Mouse (Mus musculus): ENCODE measurements at regions not wholly inside any gene's neighbourhood (a gene's known extent, or its start where the extent isn't known, plus 50 kb on each side); places are given as distances from the start of the nearest gene placed in this dataset.

DNA sequence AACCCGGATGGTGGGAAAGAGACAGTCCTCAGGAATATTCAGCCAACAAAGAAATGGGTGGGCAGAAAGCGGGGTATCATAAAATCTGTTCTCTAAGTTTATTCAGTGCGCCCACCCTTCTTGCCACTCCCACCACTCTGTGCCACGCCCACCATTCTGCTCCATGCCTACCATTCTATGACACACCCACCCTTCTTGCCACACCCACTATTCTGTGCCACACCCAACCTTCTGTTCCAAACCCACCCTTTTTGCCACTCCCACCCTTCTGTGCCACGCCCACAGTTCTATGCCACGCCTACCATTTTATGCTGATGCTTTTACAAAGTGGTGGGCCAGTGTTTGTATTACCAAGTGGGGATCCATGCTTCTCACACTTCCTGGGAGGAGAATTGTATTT lies 404.3 kb downstream of the Cbln4 start:
- H3K79me2 ChIP-seq (replicated peaks; ENCODE audit: control insufficient read depth, extremely low read depth, insufficient read depth, poor library complexity, severe bottlenecking) = no peaks in the 10 kb centered on the region
- H3K4me1 ChIP-seq (ENCODE audit: control insufficient read depth in 1 of 2, insufficient read depth in 2 of 2) = no peaks in the 10 kb centered on the region
- no peak overlapping the region for H3K9ac ChIP-seq (ENCODE audit: insufficient read depth, low read depth)
- no peak overlapping the region for H3K4me2 ChIP-seq (ENCODE audit: insufficient read depth, low read depth, poor library complexity, severe bottlenecking)
- H3K9me3 ChIP-seq (replicated peaks; ENCODE audit: low read length) = peaks cover 83% of the 10 kb centered on the region
- dilution Hi-C loops (cut with MboI; ENCODE audit: extremely low pct_ligation_motif_present, extremely low pct_unique_long_range_greater_than_20kb, low sequenced_read_pairs) (no loop called here), in situ Hi-C loops (cut with MboI; ENCODE audit: low pct_ligation_motif_present, low pct_unique_long_range_greater_than_20kb, low sequenced_read_pairs) (no loop called here)
- H3K4me3 ChIP-seq (replicated peaks in 1 of 3; ENCODE audit: low read depth in 2 of 3, low read length in 2 of 3, poor library complexity in 1 of 3) = no peak overlapping the region
- H3K27me3 ChIP-seq (replicated peaks) = no peaks in the 10 kb centered on the region
- H3K27ac ChIP-seq (ENCODE audit: insufficient read depth, low read depth) = no peak overlapping the region
- no peaks in the 10 kb centered on the region for H3K36me3 ChIP-seq (replicated peaks in 1 of 2; ENCODE audit: control insufficient read depth in 1 of 2, insufficient read depth in 1 of 2, low read length in 1 of 2)
- no peak for TF ChIP-seq SMC3 (IDR thresholded peaks at IDR 0.05; ENCODE audit: low read depth, low read length)
- no peak for DNase-seq (ENCODE audit: extremely low read depth)

DNA sequence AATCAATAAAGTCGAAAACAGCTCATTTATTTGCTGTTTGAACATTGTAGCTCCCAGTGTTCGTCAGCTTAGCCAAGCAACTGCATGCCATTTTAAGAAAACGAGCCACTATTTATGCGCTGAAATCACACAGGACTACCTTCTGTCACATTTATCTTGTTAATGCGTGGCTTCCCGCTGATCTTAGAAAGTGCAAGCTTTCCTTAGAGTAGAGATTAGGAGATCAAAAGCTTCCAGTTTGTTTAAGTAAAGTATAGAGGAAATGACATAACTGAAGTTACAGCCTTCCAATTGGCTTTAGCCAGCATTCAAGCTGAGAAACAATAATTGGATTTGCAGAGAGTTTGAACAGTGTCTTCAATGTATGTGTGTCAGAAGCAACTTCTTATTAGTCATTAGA lies 406.4 kb downstream of the Cbln4 start:
- H3K4me3 ChIP-seq (replicated peaks in 1 of 3; ENCODE audit: low read depth in 2 of 3, low read length in 2 of 3, poor library complexity in 1 of 3) = no peak overlapping the region
- no peak overlapping the region for H3K9ac ChIP-seq (ENCODE audit: insufficient read depth, low read depth)
- H3K9me3 ChIP-seq (replicated peaks; ENCODE audit: low read length) = peaks cover 82% of the 10 kb centered on the region
- no peak for TF ChIP-seq IRF4 (IDR thresholded peaks at IDR 0.05; ENCODE audit: low read depth, low read length)
- no peak for TF ChIP-seq ZNF384 (IDR thresholded peaks at IDR 0.05; ENCODE audit: low read depth, low read length)
- no peak for TF ChIP-seq SIN3A (IDR thresholded peaks at IDR 0.05; ENCODE audit: low read length)
- TF ChIP-seq NRF1 (IDR thresholded peaks at IDR 0.05; ENCODE audit: low read depth, low read length) = no peak
- no peak for TF ChIP-seq ELF1 (IDR thresholded peaks at IDR 0.05; ENCODE audit: low read depth, low read length)
- no peak for TF ChIP-seq USF2 (conservative IDR thresholded peaks at IDR 0.05; ENCODE audit: low read depth, low read length)
- H3K4me1 ChIP-seq (ENCODE audit: control insufficient read depth in 1 of 2, insufficient read depth in 2 of 2) = no peaks in the 10 kb centered on the region
- dilution Hi-C loops (cut with MboI; ENCODE audit: extremely low pct_ligation_motif_present, extremely low pct_unique_long_range_greater_than_20kb, low sequenced_read_pairs) = no loop called here
- H3K36me3 ChIP-seq (replicated peaks in 1 of 2; ENCODE audit: control insufficient read depth in 1 of 2, insufficient read depth in 1 of 2, low read length in 1 of 2) = no peaks in the 10 kb centered on the region
- DNase-seq (ENCODE audit: extremely low read depth) = no peak
- in situ Hi-C loops (cut with MboI; ENCODE audit: low pct_ligation_motif_present, low pct_unique_long_range_greater_than_20kb, low sequenced_read_pairs) = no loop called here
- no peaks in the 10 kb centered on the region for H3K79me2 ChIP-seq (replicated peaks; ENCODE audit: control insufficient read depth, extremely low read depth, insufficient read depth, poor library complexity, severe bottlenecking)
- no peaks in the 10 kb centered on the region for H3K27me3 ChIP-seq (replicated peaks)
- H3K4me2 ChIP-seq (ENCODE audit: insufficient read depth, low read depth, poor library complexity, severe bottlenecking) = no peak overlapping the region
- H3K27ac ChIP-seq (ENCODE audit: insufficient read depth, low read depth) = no peak overlapping the region

DNA sequence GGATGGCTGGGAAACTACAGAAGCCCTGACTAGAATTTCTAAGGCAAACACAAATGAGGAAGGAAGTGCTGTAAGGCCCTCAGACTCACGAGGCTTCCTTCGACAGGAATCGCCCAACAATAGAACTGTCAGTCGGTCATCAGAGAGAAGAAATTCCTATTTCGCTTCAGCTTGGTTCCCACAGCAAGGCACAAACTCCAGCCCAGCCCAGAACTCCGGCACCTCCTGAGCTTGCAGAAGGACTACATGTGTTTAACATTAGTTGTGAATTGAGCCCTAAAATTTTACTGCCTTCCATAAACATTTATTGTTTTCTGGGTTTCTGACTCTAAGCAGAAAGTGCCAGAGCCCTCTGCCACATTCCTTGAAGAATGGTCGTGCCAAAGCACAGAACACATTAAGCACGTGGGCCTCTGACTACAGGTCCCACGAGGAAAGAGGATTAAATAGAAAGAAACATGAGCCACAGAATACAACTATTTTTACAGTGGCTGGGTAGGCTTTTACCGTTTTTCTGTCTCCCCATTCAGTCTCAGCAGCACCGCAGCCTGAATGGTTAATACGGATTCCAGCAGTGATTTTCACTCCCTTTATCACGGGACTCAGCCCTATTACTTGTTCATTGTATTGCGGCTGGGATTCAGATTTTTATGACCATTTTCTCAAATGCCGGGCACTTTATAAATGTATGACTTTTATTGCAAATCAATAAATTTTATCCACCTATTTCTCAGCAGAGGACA lies 409.7 kb downstream of the Cbln4 start:
- no peak overlapping the region for H3K9ac ChIP-seq (ENCODE audit: insufficient read depth, low read depth)

More for the DNA sequence above, 409.7 kb downstream of the Cbln4 start:
- no peak overlapping the region for H3K4me2 ChIP-seq (ENCODE audit: insufficient read depth, low read depth, poor library complexity, severe bottlenecking)
- H3K27ac ChIP-seq (ENCODE audit: insufficient read depth, low read depth) = no peak overlapping the region
- H3K36me3 ChIP-seq (replicated peaks in 1 of 2; ENCODE audit: control insufficient read depth in 1 of 2, insufficient read depth in 1 of 2, low read length in 1 of 2) = no peaks in the 10 kb centered on the region
- H3K79me2 ChIP-seq (replicated peaks; ENCODE audit: control insufficient read depth, extremely low read depth, insufficient read depth, poor library complexity, severe bottlenecking) = no peaks in the 10 kb centered on the region
- peaks cover 79% of the 10 kb centered on the region for H3K9me3 ChIP-seq (replicated peaks; ENCODE audit: low read length)
- in situ Hi-C loops (cut with MboI; ENCODE audit: low pct_ligation_motif_present, low pct_unique_long_range_greater_than_20kb, low sequenced_read_pairs) = no loop called here
- no peak for DNase-seq (ENCODE audit: extremely low read depth)
- H3K4me1 ChIP-seq (ENCODE audit: control insufficient read depth in 1 of 2, insufficient read depth in 2 of 2) = no peaks in the 10 kb centered on the region
- no peak overlapping the region for H3K4me3 ChIP-seq (replicated peaks in 1 of 3; ENCODE audit: low read depth in 2 of 3, low read length in 2 of 3, poor library complexity in 1 of 3)
- dilution Hi-C loops (cut with MboI; ENCODE audit: extremely low pct_ligation_motif_present, extremely low pct_unique_long_range_greater_than_20kb, low sequenced_read_pairs) = no loop called here
- TF ChIP-seq HCFC1 (IDR thresholded peaks at IDR 0.05; ENCODE audit: low read depth, low read length) = no peak
- TF ChIP-seq SMC3 (IDR thresholded peaks at IDR 0.05; ENCODE audit: low read depth, low read length) = no peak
- TF ChIP-seq CHD1 (IDR thresholded peaks at IDR 0.05; ENCODE audit: low read depth, low read length) = no peak
- TF ChIP-seq NELFE (IDR thresholded peaks at IDR 0.05; ENCODE audit: low read depth, low read length) = no peak
- TF ChIP-seq JUND (conservative IDR thresholded peaks at IDR 0.05; ENCODE audit: low read depth, low read length) = no peak
- H3K27me3 ChIP-seq (replicated peaks) = no peaks in the 10 kb centered on the region

Data from CH12.LX (cell line).